Mouse (Mus musculus) lung, postnatal 14 days (tissue): ENCODE results near the gene Lrrc29.

Experiments used
- DNase-seq: peaks from one replicate; pipeline ENCODE4 v3.0.0; 2021

Lrrc29 gene

DNA sequence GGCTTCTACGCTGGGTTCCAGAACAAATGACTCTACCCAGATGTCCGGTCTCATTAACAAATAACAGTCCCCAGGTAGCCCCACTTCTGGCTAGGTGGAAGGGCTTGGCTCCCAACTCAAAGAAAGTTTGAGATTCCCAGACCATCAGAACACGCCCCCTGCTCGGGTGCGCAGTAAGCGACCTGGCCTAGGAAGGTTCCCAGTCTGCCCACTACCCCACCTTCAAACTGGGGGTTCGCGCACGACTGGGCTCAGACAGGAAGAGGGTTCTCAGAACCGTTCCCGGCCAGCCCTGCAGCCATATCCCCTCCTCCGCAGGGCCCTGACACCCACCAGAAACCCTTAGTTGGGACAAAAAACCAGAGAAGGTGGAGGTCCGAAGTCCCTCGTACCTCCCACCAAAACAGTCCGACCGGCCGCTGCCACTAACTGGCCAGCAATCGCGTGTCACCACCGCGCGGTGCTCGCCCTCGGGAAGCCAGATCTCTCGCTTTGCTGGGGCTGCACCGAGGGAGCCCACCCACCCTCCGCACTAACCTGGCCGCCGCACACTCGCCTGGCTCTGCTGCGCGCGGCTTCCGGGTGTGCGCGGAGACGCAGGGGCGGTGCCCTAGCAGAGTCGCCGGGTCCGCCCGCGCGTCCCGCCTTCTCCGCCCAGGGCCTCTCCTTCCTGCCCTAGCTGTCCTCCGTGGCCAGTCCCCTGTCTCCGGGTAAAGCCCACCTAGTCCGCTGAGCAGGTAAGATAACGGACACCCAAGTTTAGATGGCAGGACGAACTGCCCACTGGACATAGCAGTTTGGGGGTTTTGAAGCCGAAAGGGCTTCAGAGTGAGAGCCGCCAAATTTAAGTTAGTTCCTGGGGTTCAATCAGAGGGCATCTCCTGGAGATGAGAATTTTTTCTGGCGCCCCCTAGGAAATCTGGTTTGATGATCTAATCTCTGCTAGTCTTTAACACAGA, 61.8 kb downstream of the Lrrc29 start, which contains the start of the genes Tradd and Fbxl8:
TSS of gene Tradd (minus strand) at position 586 of the 959 bp plus-strand sequence.
TSS of gene Fbxl8 (plus strand) at position 625 of the 959 bp plus-strand sequence.
- peak; percentile 80 for DNase-seq

DNA sequence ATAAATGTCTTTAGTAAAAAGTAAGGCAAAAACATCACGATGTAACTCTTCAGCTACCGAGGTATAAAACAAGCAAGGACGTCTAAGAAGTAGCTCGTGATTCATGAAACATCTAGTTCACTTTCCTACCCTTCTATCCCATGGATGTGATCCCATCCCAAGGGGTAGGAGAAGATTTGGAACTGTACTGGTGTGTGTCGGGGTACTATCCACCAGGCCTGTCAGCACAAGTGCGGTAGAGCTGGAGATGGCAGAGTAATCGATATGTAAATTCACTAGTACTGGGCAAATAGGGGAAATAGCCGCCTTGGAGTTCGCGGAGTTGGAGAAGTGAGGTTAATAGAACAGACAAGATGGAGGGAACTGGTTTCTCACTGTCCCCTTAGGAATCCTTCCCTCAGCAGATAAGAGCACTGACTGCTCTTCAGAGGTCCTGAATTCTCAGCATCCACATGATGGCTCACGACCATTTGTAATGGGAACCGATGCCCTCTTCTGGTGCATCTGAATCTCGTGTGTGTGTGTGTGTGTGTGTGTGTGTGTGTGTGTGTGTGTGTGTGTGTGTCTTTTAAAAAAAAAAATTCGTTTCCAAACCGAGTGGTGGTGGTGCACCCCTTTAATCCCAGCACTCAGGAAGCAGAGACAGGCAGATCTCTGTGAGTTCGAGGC, 62.7 kb downstream of the Lrrc29 start:
- no peak for DNase-seq
